Mouse (Mus musculus): ENCODE data around the gene Hip1. TPM values are rescaled to one million over a fixed set of nuclear protein-coding genes. Genes with fewer than 3 reads are reported as not detected.
"Not testable (repeated sequence)": the region's sequence is repeated elsewhere in the genome, so short reads cannot be mapped to it uniquely, and the experiment has no call there.

The Hip1 gene
- polyA plus RNA-seq, 1 experiment from 2014 or later: 8.0 TPM

DNA sequence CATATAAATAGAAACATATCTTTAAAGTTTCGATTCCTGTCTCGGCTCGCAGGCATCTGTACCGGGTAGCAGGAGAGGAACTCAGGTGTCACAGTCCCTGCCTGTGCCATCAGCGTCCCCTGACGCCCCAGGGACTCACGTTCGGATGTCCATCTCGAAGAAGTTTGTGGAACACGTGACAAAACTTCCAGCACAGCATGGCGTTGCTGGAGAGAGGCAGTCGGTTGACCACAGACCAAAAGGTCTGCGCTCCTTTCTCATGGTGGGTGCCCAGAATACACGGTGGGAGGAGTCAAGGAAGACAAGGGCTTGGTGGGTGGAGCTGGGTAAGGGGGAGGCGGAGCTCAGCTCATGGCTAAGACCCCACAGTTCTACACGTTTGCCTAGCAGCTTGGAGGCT, 87.0 kb downstream of the Hip1 start:
- H3K27ac ChIP-seq: no peak overlapping the region
- no peak overlapping the region for H3K9ac ChIP-seq
- H3K4me1 ChIP-seq: 0 out of 2 replicates have a peak, but pooled peaks cover 6% of the 10 kb centered on the region
- peaks cover 16% of the 10 kb centered on the region for H3K36me3 ChIP-seq
- H3K4me2 ChIP-seq: no peak overlapping the region
- H3K4me3 ChIP-seq: no peak overlapping the region
- 82% methylated on average over 16 of the region's 16 CpGs for WGBS (ENCODE audit: insufficient replicate concordance)
- peaks cover 8% of the 10 kb centered on the region; the same call in 1 of the 2 replicates for H3K9me3 ChIP-seq (replicated peaks)
- no peaks in the 10 kb centered on the region for H3K27me3 ChIP-seq (replicated peaks)
- no peak for ATAC-seq

DNA sequence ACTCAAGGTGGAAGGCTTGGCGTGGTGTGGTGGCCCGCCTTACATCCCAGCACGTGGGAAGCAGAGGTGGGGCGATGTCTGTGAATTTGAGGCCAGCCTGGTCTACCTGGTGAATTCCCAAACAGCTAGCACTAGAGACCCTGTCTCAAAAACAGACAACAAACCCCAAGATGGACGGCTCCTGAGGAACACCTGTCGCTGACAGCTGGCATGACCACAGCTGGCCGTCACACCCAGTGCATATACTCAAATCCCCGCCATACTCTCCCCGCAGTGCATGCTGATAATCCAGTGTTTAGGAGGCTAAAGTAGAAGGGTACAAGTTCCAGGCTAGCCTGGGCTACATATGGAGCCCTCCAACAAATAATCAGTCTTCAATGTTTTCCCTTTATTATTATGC, 88.4 kb downstream of the Hip1 start:
- peaks cover 16% of the 10 kb centered on the region for H3K36me3 ChIP-seq
- no peak overlapping the region for H3K9ac ChIP-seq
- WGBS (ENCODE audit: insufficient replicate concordance): 84% methylated on average over 9 of the region's 9 CpGs
- ATAC-seq: no peak
- H3K4me3 ChIP-seq: no peak overlapping the region
- H3K9me3 ChIP-seq (replicated peaks): peaks cover 8% of the 10 kb centered on the region; the same call in 1 of the 2 replicates
- H3K4me1 ChIP-seq: 0 out of 2 replicates have a peak, but pooled peaks cover 6% of the 10 kb centered on the region
- no peak overlapping the region for H3K27ac ChIP-seq
- no peaks in the 10 kb centered on the region for H3K27me3 ChIP-seq (replicated peaks)
- H3K4me2 ChIP-seq: no peak overlapping the region

DNA sequence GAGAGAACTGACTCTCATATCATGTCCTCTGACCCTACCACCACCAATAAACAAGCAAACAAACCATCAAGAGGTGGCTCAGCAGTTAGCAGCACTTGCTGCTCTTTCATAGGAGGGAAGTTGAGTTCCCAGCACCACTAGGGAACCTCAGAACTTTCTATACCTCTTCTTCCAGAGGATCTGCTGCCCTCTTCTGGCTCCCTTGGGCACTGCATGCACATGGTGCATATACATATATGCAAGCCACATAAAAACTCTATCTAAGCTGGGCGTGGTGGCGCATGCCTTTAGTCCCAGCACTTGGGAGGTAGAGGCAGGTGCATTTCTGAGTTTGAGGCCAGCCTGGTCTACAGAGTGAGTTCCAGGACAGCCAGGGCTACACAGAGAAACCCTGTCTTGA, 90.7 kb downstream of the Hip1 start:
- Histone ChIP-seq H3K9ac (no peak overlapping the region), H3K27ac (no peak overlapping the region), H3K4me1 (no peaks in the 10 kb centered on the region), H3K4me3 (no peak overlapping the region), H3K9me3 (replicated peaks) (peaks cover 8% of the 10 kb centered on the region; the same call in 1 of the 2 replicates), H3K4me2 (no peak overlapping the region), H3K36me3 (peaks cover 23% of the 10 kb centered on the region), H3K27me3 (replicated peaks) (no peaks in the 10 kb centered on the region)
- WGBS (ENCODE audit: insufficient replicate concordance): 85% methylated on average over 2 of the region's 2 CpGs
- no peak for ATAC-seq

DNA sequence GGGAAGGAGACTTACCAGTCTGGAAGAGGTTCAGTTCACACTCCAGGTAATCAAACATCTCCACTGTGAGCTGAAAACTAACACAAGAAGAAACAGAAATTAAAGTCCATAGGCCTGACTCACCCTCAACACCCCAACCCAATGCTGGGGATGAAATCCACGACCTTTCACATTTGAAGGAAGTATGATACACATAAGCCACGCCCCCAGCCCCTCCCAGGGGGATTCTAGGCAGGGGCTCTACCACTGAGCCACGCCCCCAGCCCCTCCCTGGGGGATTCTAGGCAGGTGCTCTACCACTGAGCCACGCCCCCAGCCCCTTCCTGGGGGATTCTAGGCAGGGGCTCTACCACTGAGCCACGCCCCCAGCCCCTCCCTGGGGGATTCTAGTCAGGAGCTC, 93.4 kb downstream of the Hip1 start:
- H3K9ac ChIP-seq; ATAC-seq; H3K4me3 ChIP-seq; H3K4me1 ChIP-seq; H3K9me3 ChIP-seq (replicated peaks); H3K4me2 ChIP-seq; H3K27me3 ChIP-seq (replicated peaks); H3K27ac ChIP-seq: not testable (repeated sequence)
- H3K36me3 ChIP-seq: peaks cover 39% of the 10 kb centered on the region
- WGBS (ENCODE audit: insufficient replicate concordance): 60% methylated on average over 5 of the region's 5 CpGs

DNA sequence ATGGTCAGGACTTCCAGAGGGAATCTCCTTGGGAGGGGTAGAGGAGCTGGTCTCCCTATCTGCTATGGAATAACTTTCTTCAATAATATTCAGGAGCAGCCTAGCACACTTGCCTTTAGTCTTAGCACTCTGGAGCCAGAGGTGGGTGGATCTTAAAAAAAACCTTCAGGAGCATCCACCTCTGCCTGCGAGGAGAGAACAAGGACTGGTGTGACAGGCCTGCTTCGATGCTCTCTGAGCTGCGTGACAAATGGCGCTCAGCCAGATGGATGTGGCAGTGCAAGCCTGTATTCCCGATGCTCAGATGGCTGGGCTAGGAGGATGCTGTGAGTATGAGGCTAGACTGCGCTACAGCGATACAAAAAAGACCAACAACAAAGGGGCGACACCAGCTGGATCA, 93.8 kb downstream of the Hip1 start:
- H3K4me1 ChIP-seq: no peaks in the 10 kb centered on the region
- peaks cover 39% of the 10 kb centered on the region for H3K36me3 ChIP-seq
- H3K27me3 ChIP-seq (replicated peaks): no peaks in the 10 kb centered on the region
- no peak overlapping the region for H3K4me3 ChIP-seq
- no peak overlapping the region for H3K27ac ChIP-seq
- peaks cover 8% of the 10 kb centered on the region; the same call in 1 of the 2 replicates for H3K9me3 ChIP-seq (replicated peaks)
- no peak overlapping the region for H3K4me2 ChIP-seq
- WGBS (ENCODE audit: insufficient replicate concordance): 84% methylated on average over 8 of the region's 8 CpGs
- no peak overlapping the region for H3K9ac ChIP-seq
- ATAC-seq: no peak

DNA sequence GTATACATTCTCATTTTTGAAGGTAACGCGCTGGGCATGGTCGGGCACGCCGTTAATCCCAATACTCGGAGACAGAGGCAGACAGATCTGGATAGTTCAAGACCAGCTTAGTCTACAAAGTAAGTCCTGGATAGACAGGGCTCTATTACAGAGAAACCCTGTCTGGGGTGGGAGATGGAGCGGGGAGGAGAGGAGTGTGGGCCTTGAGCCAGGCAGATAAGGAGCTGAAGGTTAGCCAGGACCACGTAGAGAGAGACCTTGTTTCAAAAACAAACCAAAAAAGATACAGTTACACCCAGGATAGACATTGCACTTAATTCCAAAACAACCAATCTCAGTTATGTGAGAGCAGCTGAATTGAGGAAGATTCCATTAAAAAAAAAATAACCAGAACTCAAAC, 99.2 kb downstream of the Hip1 start:
- WGBS (ENCODE audit: insufficient replicate concordance): 70% methylated on average over 8 of the region's 8 CpGs
- H3K9ac ChIP-seq: no peak overlapping the region

DNA sequence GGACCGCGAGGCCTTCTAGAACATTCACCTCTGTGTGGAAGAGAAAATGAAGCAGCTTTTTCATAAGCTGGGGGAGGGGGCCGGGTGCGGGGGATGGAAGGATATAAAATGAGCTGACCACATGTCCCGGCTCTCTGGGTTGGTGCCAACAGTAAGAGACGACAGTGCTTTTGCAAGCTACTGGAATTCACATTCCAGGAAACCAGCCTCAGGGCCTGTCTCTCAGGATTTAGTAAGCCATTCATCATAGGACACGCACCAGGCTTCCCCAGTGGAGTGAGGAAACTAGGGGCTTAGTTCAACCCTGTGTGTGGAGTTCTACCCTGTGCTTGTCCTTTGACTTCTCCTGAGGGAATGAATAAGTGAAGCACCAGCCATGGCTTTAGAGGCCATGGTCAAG, 102.5 kb downstream of the Hip1 start:
- Histone ChIP-seq H3K27me3 (replicated peaks) (no peaks in the 10 kb centered on the region), H3K9me3 (replicated peaks) (no peaks in the 10 kb centered on the region), H3K4me1 (no peaks in the 10 kb centered on the region), H3K9ac (no peak overlapping the region), H3K27ac (no peak overlapping the region), H3K36me3 (peaks cover 10% of the 10 kb centered on the region; the same call in 1 of the 2 replicates), H3K4me2 (no peak overlapping the region), H3K4me3 (no peak overlapping the region)
- no peak for ATAC-seq
- 76% methylated on average over 7 of the region's 7 CpGs for WGBS (ENCODE audit: insufficient replicate concordance)

More for the DNA sequence above, 99.2 kb downstream of the Hip1 start:
- H3K36me3 ChIP-seq: peaks cover 22% of the 10 kb centered on the region; the same call in 1 of the 2 replicates
- no peak overlapping the region for H3K27ac ChIP-seq
- no peak overlapping the region for H3K4me2 ChIP-seq
- no peaks in the 10 kb centered on the region for H3K27me3 ChIP-seq (replicated peaks)
- no peaks in the 10 kb centered on the region for H3K4me1 ChIP-seq
- no peak for ATAC-seq
- no peak overlapping the region for H3K4me3 ChIP-seq
- no peaks in the 10 kb centered on the region for H3K9me3 ChIP-seq (replicated peaks)

DNA sequence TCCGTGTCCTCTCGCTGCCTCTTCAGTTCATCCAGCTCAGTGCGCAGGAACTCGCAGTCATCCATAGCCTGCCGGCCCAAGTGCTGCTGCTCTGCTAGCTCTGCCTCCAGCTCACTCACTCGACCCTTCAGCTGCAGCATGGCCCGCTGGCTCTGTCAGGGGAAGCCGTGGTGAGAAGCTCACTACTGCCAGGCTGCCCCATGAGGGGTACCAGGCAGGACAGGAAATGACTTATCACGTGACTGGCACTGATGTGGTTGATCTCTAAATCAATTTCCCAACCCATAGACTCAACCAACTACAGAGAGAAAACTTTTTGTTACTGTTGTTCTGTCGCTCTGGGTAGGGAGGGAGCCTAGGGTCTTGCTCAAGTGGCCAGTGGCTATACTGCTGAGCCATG, 109.9 kb downstream of the Hip1 start:
- Histone ChIP-seq H3K4me1 (no peaks in the 10 kb centered on the region), H3K9me3 (replicated peaks) (no peaks in the 10 kb centered on the region; the same call in 1 of the 2 replicates), H3K9ac (no peak overlapping the region), H3K4me2 (no peak overlapping the region), H3K27me3 (replicated peaks) (no peaks in the 10 kb centered on the region), H3K36me3 (peaks cover 21% of the 10 kb centered on the region; the same call in 1 of the 2 replicates), H3K27ac (no peak overlapping the region), H3K4me3 (no peak overlapping the region)
- WGBS (ENCODE audit: insufficient replicate concordance): 82% methylated on average over 10 of the region's 10 CpGs
- no peak for ATAC-seq

DNA sequence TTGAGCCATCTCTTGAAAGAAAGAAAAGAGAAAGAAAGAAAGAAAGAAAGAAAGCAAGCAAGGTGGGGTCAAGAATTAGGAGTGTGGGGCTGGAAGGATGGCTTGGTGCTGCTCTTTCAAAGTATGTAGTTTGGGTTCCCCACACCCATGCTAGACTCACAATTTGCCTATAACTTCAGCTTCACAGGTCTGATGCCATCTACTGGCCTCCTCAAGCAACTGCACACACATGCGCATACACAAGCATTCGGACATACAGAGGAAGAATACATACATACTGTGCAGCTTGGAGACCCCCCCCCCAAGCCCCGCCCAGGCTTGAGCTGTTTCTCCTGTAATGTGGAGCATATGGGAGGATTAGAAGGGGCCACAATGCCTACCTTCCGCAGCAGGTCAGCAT, 111.1 kb downstream of the Hip1 start:
- no peak for ATAC-seq
- Histone ChIP-seq H3K4me3 (no peak overlapping the region), H3K9me3 (replicated peaks) (no peaks in the 10 kb centered on the region; the same call in 1 of the 2 replicates), H3K9ac (no peak overlapping the region), H3K36me3 (peaks cover 22% of the 10 kb centered on the region; the same call in 1 of the 2 replicates), H3K27ac (no peak overlapping the region), H3K4me1 (no peaks in the 10 kb centered on the region), H3K27me3 (replicated peaks) (no peaks in the 10 kb centered on the region), H3K4me2 (no peak overlapping the region)
- WGBS (ENCODE audit: insufficient replicate concordance): 85% methylated on average over 4 of the region's 4 CpGs

DNA sequence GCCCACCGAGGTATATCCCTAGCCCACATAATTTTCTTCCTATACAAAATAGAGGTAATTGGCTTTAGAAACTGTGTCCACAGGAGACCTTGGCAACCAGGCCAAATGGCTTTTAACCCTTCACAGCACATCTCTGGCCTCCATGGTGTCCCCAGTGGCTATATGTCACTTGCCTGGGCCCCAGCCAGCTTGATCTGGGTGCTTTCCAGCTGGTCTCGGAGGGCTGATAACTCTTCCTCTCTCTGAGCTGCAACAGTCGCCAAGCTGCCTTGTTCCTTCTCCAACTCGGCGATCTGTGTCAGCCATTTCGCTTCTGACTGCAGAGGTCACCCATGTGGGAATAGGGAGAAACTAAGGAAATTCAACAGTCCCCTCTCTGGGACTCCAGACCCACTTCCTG, 113.8 kb downstream of the Hip1 start:
- 58% methylated on average over 6 of the region's 6 CpGs for WGBS (ENCODE audit: insufficient replicate concordance)
- ATAC-seq: no peak
- Histone ChIP-seq H3K9me3 (replicated peaks) (no peaks in the 10 kb centered on the region; the same call in 1 of the 2 replicates), H3K4me2 (no peak overlapping the region), H3K4me1 (no peaks in the 10 kb centered on the region), H3K9ac (no peak overlapping the region), H3K27ac (no peak overlapping the region), H3K36me3 (peaks cover 33% of the 10 kb centered on the region), H3K27me3 (replicated peaks) (no peaks in the 10 kb centered on the region), H3K4me3 (no peak overlapping the region)

DNA sequence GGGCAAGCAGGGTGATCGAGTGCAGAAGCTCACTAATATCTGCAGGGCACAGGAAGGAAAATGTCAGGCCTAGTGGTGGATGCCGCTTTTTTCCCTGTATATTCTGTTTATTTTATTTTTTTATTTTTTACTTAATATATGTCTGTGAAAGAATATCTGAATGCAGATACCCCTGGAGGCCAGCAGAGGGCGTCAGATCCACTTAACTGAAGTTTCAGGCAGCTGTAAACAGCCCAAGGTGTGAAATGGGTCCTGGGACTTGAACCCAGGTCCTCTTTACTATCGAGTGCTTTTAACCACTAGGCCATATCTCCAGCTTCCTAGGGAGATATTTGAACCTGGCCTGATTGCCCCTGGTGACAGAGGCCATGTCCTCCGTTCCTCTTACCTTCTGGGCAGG, 116.1 kb downstream of the Hip1 start:
- no peak for ATAC-seq
- Histone ChIP-seq H3K4me1 (no peaks in the 10 kb centered on the region), H3K9me3 (replicated peaks) (no peaks in the 10 kb centered on the region; the same call in 1 of the 2 replicates), H3K4me3 (no peak overlapping the region), H3K27ac (no peak overlapping the region), H3K4me2 (no peak overlapping the region), H3K27me3 (replicated peaks) (no peaks in the 10 kb centered on the region), H3K36me3 (peaks cover 28% of the 10 kb centered on the region), H3K9ac (no peak overlapping the region)
- 49% methylated on average over 5 of the region's 5 CpGs for WGBS (ENCODE audit: insufficient replicate concordance)

DNA sequence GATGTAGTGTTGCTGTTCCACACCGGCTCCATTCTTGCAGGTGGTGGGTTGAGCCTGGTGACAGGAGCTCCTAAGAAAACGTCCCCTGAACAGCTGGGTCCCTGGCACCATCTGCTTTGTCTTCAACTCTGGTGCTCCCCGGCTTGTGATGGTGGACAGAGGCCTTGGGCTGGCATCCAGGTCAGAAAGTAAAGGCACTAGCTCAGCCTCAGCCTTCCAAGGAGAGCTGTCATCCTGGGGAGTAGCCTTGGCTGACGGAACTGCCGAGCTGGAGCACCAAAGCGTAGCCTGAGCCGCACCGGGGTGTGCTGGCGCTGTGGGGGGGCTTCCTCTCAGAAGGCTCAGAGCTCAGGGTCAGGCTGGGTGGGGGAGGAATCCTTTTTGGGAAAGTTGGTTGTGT, 134.7 kb downstream of the Hip1 start:
- no peak for ATAC-seq
- no peak overlapping the region for H3K4me2 ChIP-seq
- H3K9me3 ChIP-seq (replicated peaks): no peaks in the 10 kb centered on the region
- no peak overlapping the region for H3K9ac ChIP-seq
- WGBS (ENCODE audit: insufficient replicate concordance): 76% methylated on average over 9 of the region's 9 CpGs
- peaks cover 7% of the 10 kb centered on the region; the same call in 1 of the 2 replicates for H3K36me3 ChIP-seq
- no peaks in the 10 kb centered on the region for H3K4me1 ChIP-seq
- no peak overlapping the region for H3K27ac ChIP-seq
- H3K27me3 ChIP-seq (replicated peaks): no peaks in the 10 kb centered on the region
- H3K4me3 ChIP-seq: no peak overlapping the region

DNA sequence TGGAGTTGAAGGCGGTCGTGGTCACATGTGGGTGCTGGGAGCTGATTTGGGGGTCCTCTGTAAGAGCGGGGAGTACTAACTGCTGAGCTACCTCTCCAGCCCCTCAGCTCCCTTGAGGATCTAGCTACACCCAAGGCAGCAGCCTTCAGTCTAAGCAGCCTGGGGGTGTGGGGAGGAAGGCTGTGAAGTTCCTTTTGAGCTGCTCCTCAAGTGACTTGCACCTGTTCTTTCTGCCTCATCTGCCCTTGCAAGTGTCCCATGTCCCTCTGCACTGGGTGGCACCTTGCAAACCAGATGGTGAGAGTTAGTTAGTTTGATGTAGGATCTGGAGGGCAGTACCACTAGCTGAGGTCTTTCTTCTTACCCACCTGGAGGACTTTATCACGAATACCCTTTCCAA, 136.8 kb downstream of the Hip1 start:
- no peak overlapping the region for H3K27ac ChIP-seq
- no peak overlapping the region for H3K4me2 ChIP-seq
- no peaks in the 10 kb centered on the region for H3K27me3 ChIP-seq (replicated peaks)
- 72% methylated on average over 4 of the region's 4 CpGs for WGBS (ENCODE audit: insufficient replicate concordance)
- H3K4me3 ChIP-seq: no peak overlapping the region
- H3K4me1 ChIP-seq: no peaks in the 10 kb centered on the region
- H3K9ac ChIP-seq: no peak overlapping the region
- no peak for ATAC-seq
- peaks cover 3% of the 10 kb centered on the region; the same call in 1 of the 2 replicates for H3K36me3 ChIP-seq
- no peaks in the 10 kb centered on the region for H3K9me3 ChIP-seq (replicated peaks)

Data from liver, embryonic 12.5 days (tissue).